7 mouse cellular contexts compared by ENCODE assay signal in the genomic region with DNA sequence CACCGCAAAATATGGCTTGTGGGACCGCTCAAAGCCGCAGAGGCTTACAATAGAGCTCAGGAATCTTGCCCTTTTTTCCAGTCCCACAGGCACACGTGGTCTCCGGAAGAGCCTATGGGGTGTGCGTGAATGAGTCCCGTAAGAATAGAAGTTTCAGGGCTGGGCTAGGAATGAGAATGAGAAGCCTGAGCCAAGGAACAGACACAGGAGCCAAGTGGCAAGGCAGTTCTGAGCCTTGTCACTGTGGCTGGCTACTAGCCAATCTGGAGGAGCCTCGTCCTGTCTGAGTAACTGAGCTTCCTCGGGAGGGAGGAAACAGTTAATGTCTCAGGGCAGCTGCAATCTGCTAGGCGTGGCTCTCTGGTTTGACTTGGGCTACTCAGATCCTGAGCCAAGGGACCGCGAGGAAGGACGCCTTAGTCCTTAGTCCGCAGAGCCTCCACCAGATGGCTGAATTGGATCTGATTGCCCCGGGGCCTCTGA. TPM values are rescaled to one million over a fixed set of nuclear protein-coding genes. Genes with fewer than 3 reads are reported as not detected.
DNase-seq lines count a peak whose midpoint lies in the region; ATAC-seq lines count a peak whose summit lies in the region.

A gene (plus strand): TSS at position 173 of the 483 bp plus-strand sequence.

- peak; percentile 14 to 34 for DNase-seq in adrenal gland, postnatal 4 days (ENCODE audit: low spot score in 2 of 2)
- DNase-seq in heart, adult 11 months: peak; percentile 99
- peak; percentile 78 for DNase-seq in kidney, adult 11 months
- peak; percentile 9 for DNase-seq in spleen, adult 12 weeks (ENCODE audit: low spot score)

- no peaks in the 10 kb centered on the region for H3K27me3 ChIP-seq in embryonic facial prominence, embryonic 13.5 days
- peaks cover 2% of the 10 kb centered on the region; the same call in 1 of the 2 replicates for H3K27me3 ChIP-seq in limb, embryonic 12.5 days
- H3K27me3 ChIP-seq in midbrain, embryonic 13.5 days: no peaks in the 10 kb centered on the region

- peak within 1 kb of the TSS; percentile 87 for H3K4me2 ChIP-seq in embryonic facial prominence, embryonic 13.5 days
- peak within 1 kb of the TSS; percentile 69 for H3K4me2 ChIP-seq in limb, embryonic 12.5 days
- H3K4me2 ChIP-seq in midbrain, embryonic 13.5 days (replicated peaks): peak within 1 kb of the TSS; percentile 56

- peaks cover 47% of the 10 kb centered on the region for H3K4me1 ChIP-seq in embryonic facial prominence, embryonic 13.5 days
- peaks cover 39% of the 10 kb centered on the region for H3K4me1 ChIP-seq in limb, embryonic 12.5 days (replicated peaks)
- H3K4me1 ChIP-seq in midbrain, embryonic 13.5 days (replicated peaks): peaks cover 14% of the 10 kb centered on the region

- peak within 1 kb of the TSS; percentile 88 for H3K27ac ChIP-seq in embryonic facial prominence, embryonic 13.5 days
- H3K27ac ChIP-seq in limb, embryonic 12.5 days: peak within 1 kb of the TSS; percentile 66
- 0 out of 2 replicates have a peak within 1 kb of the TSS, but pooled peaks have one; percentile 5 for H3K27ac ChIP-seq in midbrain, embryonic 13.5 days

- ATAC-seq in embryonic facial prominence, embryonic 13.5 days (ENCODE audit: insufficient number of reproducible peaks, insufficient read depth, low FRiP score, low TSS enrichment, low read depth): peak; percentile 73
- ATAC-seq in limb, embryonic 12.5 days (ENCODE audit: insufficient number of reproducible peaks, insufficient read depth, low FRiP score, low TSS enrichment, low read depth): peak; percentile 61
- ATAC-seq in midbrain, embryonic 13.5 days: peak; percentile 75; the same call in 1 of the 2 replicates

- WGBS in embryonic facial prominence, embryonic 13.5 days: 2% methylated on average over 15 of the region's 15 CpGs
- 14% methylated on average over 15 of the region's 15 CpGs for WGBS in limb, embryonic 12.5 days
- 9% methylated on average over 15 of the region's 15 CpGs for WGBS in midbrain, embryonic 13.5 days

- H3K9me3 ChIP-seq in embryonic facial prominence, embryonic 13.5 days: no peaks in the 10 kb centered on the region
- no peaks in the 10 kb centered on the region for H3K9me3 ChIP-seq in limb, embryonic 12.5 days
- H3K9me3 ChIP-seq in midbrain, embryonic 13.5 days: no peaks in the 10 kb centered on the region

- H3K4me3 ChIP-seq in embryonic facial prominence, embryonic 13.5 days: peak within 1 kb of the TSS; percentile 60
- peak within 1 kb of the TSS; percentile 44 for H3K4me3 ChIP-seq in limb, embryonic 12.5 days (replicated peaks)
- H3K4me3 ChIP-seq in midbrain, embryonic 13.5 days (replicated peaks): peak within 1 kb of the TSS; percentile 37

- peaks cover 13% of the 10 kb centered on the region; the same call in 1 of the 2 replicates for H3K36me3 ChIP-seq in embryonic facial prominence, embryonic 13.5 days
- H3K36me3 ChIP-seq in limb, embryonic 12.5 days: no peaks in the 10 kb centered on the region
- no peaks in the 10 kb centered on the region for H3K36me3 ChIP-seq in midbrain, embryonic 13.5 days

- H3K9ac ChIP-seq in embryonic facial prominence, embryonic 13.5 days: peak within 1 kb of the TSS; percentile 76
- H3K9ac ChIP-seq in limb, embryonic 12.5 days (replicated peaks): peak within 1 kb of the TSS; percentile 58
- H3K9ac ChIP-seq in midbrain, embryonic 13.5 days (replicated peaks): peak within 1 kb of the TSS; percentile 55

RNA-seq across cellular contexts. Expression of the gene that starts here (rescaled TPM):
- 10 to 100 TPM in 1 of 2 experiments, 1 to 10 TPM in 1; 9.9 to 11.7 TPM for total RNA-seq in adrenal gland, postnatal 4 days (2021)
- 19.9 and 20.7 TPM in 2 replicates for polyA plus RNA-seq in embryonic facial prominence, embryonic 13.5 days (2015; fragmentation: Nextera tagmentation; extraction: Ambion mirVana)
- polyA plus RNA-seq in limb, embryonic 12.5 days (2016; fragmentation: Nextera tagmentation; extraction: Ambion mirVana): 8.3 and 10.1 TPM in 2 replicates
- 4.5 and 5.3 TPM in 2 replicates for polyA plus RNA-seq in midbrain, embryonic 13.5 days (2015; fragmentation: Nextera tagmentation; extraction: Ambion mirVana)

Comparison
In these comparisons a context has a peak if more than half of its experiments do, and no peak if none do; other contexts are left out.
1. Peak in every context shown above with its lines: DNase-seq, ATAC-seq, H3K4me3 ChIP-seq and H3K27ac ChIP-seq.
2. DNase-seq: peak in every context shown above with its lines; median percentile 99 in heart, adult 11 months; 78 in kidney, adult 11 months; 24 in adrenal gland, postnatal 4 days; 9 in spleen, adult 12 weeks.
3. H3K27ac ChIP-seq: peak in every context shown above with its lines; median percentile 88 in embryonic facial prominence, embryonic 13.5 days; 66 in limb, embryonic 12.5 days; 5 in midbrain, embryonic 13.5 days.